Mouse (Mus musculus) heart, adult 2 months (tissue): ENCODE results near the gene Ddx6.
A peak's percentile ranks its signal among the peaks of the same experiment; 100 is the strongest.

Experiments used
- CTCF ChIP-seq: fragments of 200-600 bp; IDR thresholded peaks from 2 replicates; pipeline ENCODE4 v1.8.1; 2022; ENCODE audit warnings: antibody characterized with exemption, mild to moderate bottlenecking, moderate library complexity
- POLR2A ChIP-seq: fragments of 200-500 bp; IDR thresholded peaks from 2 replicates; pipeline ENCODE4 v1.6.1; 2011; ENCODE audit warnings: mild to moderate bottlenecking, low read depth, low read length, control low read depth; ENCODE audit not compliant: insufficient read depth

DNA sequence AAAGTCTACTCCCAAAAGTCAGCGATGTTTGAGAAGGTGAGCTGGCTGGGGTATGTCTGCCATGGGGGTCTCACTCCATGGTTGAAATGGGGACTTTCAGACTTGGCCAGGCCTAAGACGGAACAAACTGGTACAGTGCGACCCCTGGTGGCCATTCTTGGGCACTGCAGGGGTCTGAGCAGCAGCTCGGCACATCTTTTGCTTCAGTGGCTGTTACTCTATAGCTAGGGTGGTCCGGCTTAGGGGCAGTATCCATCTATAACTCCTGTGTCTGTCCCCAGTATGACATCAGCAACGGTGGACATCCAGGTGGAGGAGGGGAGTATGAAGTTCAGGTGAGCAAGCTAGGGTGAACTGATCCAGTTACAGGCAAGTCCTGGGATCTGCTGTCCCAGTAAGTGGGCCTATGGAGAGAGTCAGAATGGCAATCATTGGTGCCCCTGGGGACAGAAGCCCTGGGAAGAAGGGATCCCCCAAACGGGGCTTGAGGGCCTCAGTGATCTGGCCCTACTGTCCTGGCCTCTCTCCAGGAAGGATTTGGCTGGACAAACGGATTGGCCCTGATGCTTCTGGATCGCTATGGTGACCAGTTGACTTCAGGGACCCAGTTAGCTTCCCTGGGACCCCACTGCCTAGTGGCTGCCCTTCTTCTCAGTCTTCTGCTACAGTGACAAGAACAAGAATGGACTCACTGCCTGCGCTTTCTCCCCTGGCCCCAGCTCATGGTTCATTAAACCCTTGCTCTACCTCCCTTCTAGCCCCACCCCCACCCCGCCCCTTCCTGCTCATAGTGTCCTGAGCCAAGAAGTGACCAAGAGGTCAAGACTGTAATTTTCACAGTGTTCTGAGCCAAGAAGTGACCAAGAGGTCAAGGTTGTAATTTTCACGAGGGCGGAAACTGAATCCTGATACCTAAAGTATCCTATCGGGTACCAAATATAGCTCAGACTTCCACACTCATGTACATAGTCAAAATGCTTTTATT, 80.9 kb downstream of the Ddx6 start:
- 0 out of 2 replicates have a peak, but pooled peaks have one; percentile 98 for TF ChIP-seq CTCF
- no peak for TF ChIP-seq POLR2A
